Mouse (Mus musculus): ENCODE results near the gene Anapc15-ps.

Gene Anapc15-ps

GRCm38 (mm10) chr10:95628338-95628737, 44.9 kb downstream of the Anapc15-ps start:
- DNase-seq = no peak

- no peak for DNase-seq
These were observed 45.9 kb downstream of the Anapc15-ps start for GRCm38 (mm10) chr10:95627381-95627780.

- no peak for DNase-seq
These were observed 48.0 kb downstream of the Anapc15-ps start for GRCm38 (mm10) chr10:95625300-95625699.

GRCm38 (mm10) chr10:95624007-95624406, 49.2 kb downstream of the Anapc15-ps start:
- no peak for DNase-seq

- no peak for DNase-seq
These were observed 49.7 kb downstream of the Anapc15-ps start for GRCm38 (mm10) chr10:95623518-95623905.
